Mouse (Mus musculus) forebrain, embryonic 13.5 days (tissue): Measurements from ENCODE around the gene Bdkrb2. TPM values are rescaled to one million over a fixed set of nuclear protein-coding genes. Genes with fewer than 3 reads are reported as not detected.

Experiments
- ATAC-seq: fragments of 200-750 bp; cut with Nextera tagmentation; 2 replicates; pipeline ENCODE4 v1.8.0; 2017
- H3K27ac ChIP-seq: fragments of 300-500 bp; sonication (generic); 2 replicates; pipeline ENCODE4 v1.5.1; 2015; ENCODE audit warnings: inconsistent platforms, mild to moderate bottlenecking, moderate library complexity
- H3K27me3 ChIP-seq: fragments of 300-500 bp; sonication (generic); 2 replicates; pipeline ENCODE4 v1.6.1; 2015; ENCODE audit warnings: mild to moderate bottlenecking, inconsistent platforms
- H3K36me3 ChIP-seq: fragments of 300-500 bp; sonication (generic); 2 replicates; pipeline ENCODE4 v1.6.1; 2015; ENCODE audit warnings: mild to moderate bottlenecking, inconsistent platforms; ENCODE audit not compliant: poor library complexity, severe bottlenecking
- H3K4me1 ChIP-seq: fragments of 300-500 bp; sonication (generic); 2 replicates; pipeline ENCODE4 v1.6.1; 2015; ENCODE audit warnings: inconsistent platforms
- H3K4me2 ChIP-seq: fragments of 300-500 bp; sonication (generic); 2 replicates; pipeline ENCODE4 v1.6.1; 2015; ENCODE audit warnings: inconsistent platforms, mild to moderate bottlenecking, moderate library complexity
- H3K4me3 ChIP-seq: fragments of 300-500 bp; sonication (generic); 2 replicates; pipeline ENCODE4 v1.5.1; 2015; ENCODE audit warnings: mild to moderate bottlenecking, inconsistent platforms
- H3K9ac ChIP-seq: fragments of 300-500 bp; sonication (generic); 2 replicates; pipeline ENCODE4 v1.6.1; 2015; ENCODE audit warnings: mild to moderate bottlenecking, inconsistent platforms
- H3K9me3 ChIP-seq: fragments of 300-500 bp; sonication (generic); replicated peaks from 2 replicates; pipeline ENCODE4 v1.6.1; 2016; ENCODE audit warnings: inconsistent platforms
- WGBS: fragments of 180-500 bp; shearing (Covaris S2); methylation state at CpG from one replicate; pipeline ENCODE4 v1.1.7; 2015; 5-methylcytosine and 5-hydroxymethylcytosine counted together
- polyA plus RNA-seq: library from polyadenylated mRNA; unstranded; fragments of >200 nt; fragmentation: Nextera tagmentation; extraction: Ambion mirVana; gene quantifications from 2 replicates; pipeline ENCODE4 v1.2.1, GENCODE M21; 2015

Bdkrb2 gene
- polyA plus RNA-seq, 1 experiment from 2014 or later = 0.21 TPM

DNA sequence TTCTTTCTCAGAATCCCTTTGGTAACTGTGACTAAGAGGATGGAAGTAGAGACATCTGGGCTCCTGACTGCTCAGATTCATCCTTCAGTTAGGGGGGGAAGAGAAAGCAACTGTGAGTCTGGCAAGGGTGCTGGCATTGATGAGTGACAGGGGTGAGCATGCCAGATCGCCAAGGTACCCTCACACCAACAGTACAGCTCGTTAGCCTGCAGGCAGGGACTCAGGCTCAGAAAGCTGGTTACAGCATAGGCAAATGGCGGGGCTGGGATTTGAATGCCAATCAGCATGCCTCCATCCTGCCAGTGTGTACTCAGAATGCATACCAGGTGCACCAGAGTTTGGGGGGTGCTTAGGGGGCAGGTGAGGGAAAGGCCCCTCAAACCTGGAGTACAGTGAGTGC lies 8.8 kb downstream of the Bdkrb2 start:
- Histone ChIP-seq H3K27ac (no peak overlapping the region), H3K9me3 (peaks cover 4% of the 10 kb centered on the region; the same call in 1 of the 2 replicates), H3K36me3 (no peaks in the 10 kb centered on the region), H3K27me3 (no peaks in the 10 kb centered on the region), H3K9ac (no peak overlapping the region), H3K4me2 (no peak overlapping the region), H3K4me3 (no peak overlapping the region), H3K4me1 (no peaks in the 10 kb centered on the region)
- 49% methylated on average over 3 of the region's 3 CpGs for WGBS
- ATAC-seq = no peak

DNA sequence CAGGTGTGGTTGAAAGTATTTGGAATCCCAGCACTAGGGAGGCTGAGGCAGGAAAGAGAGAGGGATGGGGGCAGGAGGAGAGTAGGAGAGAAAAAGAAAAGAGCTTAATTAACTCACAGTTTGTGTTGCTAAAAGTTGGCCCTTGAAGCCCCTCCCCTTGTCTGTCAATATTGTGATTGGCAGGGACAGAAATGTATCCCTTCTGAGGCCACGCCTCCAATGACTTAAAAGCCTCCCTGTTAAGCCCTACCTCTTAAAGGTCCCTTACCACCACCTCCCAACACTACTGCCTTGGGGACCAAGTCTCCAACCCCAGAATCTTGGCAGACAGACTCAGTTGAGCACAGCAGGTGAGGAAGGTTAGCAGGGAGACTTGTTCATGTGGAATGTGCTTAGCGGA lies 9.6 kb downstream of the Bdkrb2 start:
- H3K27ac ChIP-seq = no peak overlapping the region
- 81% methylated on average over 2 of the region's 2 CpGs for WGBS
- no peaks in the 10 kb centered on the region for H3K27me3 ChIP-seq
- H3K9me3 ChIP-seq = no peaks in the 10 kb centered on the region
- no peak overlapping the region for H3K4me3 ChIP-seq
- no peak overlapping the region for H3K9ac ChIP-seq
- ATAC-seq = no peak
- no peaks in the 10 kb centered on the region for H3K4me1 ChIP-seq
- no peak overlapping the region for H3K4me2 ChIP-seq
- no peaks in the 10 kb centered on the region for H3K36me3 ChIP-seq

DNA sequence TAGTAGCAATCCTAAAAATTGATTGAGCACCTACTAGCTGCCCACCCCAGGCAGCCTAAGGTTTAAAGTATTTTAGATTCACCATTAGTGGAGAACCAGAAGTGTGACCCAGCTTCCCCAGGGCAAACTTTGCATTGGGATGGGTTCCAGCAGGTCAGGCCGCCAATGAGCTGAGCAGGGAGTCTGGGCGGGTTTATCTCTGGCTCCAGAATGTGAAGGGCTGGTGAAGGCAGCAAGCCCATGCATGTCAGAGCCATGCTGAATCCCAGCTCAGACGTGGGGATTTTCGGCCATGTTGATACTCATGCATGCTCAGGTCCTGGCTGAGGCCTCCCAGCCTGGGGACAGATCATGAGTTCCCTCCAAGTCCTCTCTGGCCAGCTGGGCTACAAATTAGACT lies 11.3 kb downstream of the Bdkrb2 start:
- Histone ChIP-seq H3K27me3 (no peaks in the 10 kb centered on the region), H3K9ac (no peak overlapping the region), H3K36me3 (no peaks in the 10 kb centered on the region), H3K27ac (no peak overlapping the region), H3K9me3 (no peaks in the 10 kb centered on the region), H3K4me1 (no peaks in the 10 kb centered on the region), H3K4me2 (no peak overlapping the region), H3K4me3 (no peak overlapping the region)
- WGBS = 88% methylated on average over 4 of the region's 4 CpGs
- ATAC-seq = no peak

GRCm38 (mm10) chr12:105580490-105580889 lies 17.5 kb downstream of the Bdkrb2 start:
- H3K4me1 ChIP-seq = no peaks in the 10 kb centered on the region
- H3K9me3 ChIP-seq = no peaks in the 10 kb centered on the region
- ATAC-seq = no peak
- no peaks in the 10 kb centered on the region for H3K36me3 ChIP-seq
- H3K4me3 ChIP-seq = no peak overlapping the region
- no peak overlapping the region for H3K9ac ChIP-seq
- no peak overlapping the region for H3K4me2 ChIP-seq
- no peak overlapping the region for H3K27ac ChIP-seq
- WGBS = 83% methylated on average over 17 of the region's 17 CpGs
- no peaks in the 10 kb centered on the region for H3K27me3 ChIP-seq

GRCm38 (mm10) chr12:105582486-105582885 lies 19.5 kb downstream of the Bdkrb2 start:
- H3K36me3 ChIP-seq = no peaks in the 10 kb centered on the region
- 57% methylated on average over 9 of the region's 9 CpGs for WGBS
- no peak for ATAC-seq

GRCm38 (mm10) chr12:105583484-105583883 lies 20.5 kb downstream of the Bdkrb2 start:
- Histone ChIP-seq H3K27ac (no peak overlapping the region), H3K36me3 (no peaks in the 10 kb centered on the region), H3K4me2 (no peak overlapping the region), H3K9me3 (no peaks in the 10 kb centered on the region), H3K9ac (no peak overlapping the region), H3K27me3 (peaks cover 3% of the 10 kb centered on the region; the same call in 1 of the 2 replicates), H3K4me1 (no peaks in the 10 kb centered on the region), H3K4me3 (no peak overlapping the region)
- ATAC-seq = no peak; the same call in 1 of the 2 replicates
- 6% methylated on average over 2 of the region's 2 CpGs for WGBS

More at GRCm38 (mm10) chr12:105582486-105582885, 19.5 kb downstream of the Bdkrb2 start:
- Histone ChIP-seq H3K27ac (no peak overlapping the region), H3K9ac (no peak overlapping the region), H3K4me3 (no peak overlapping the region), H3K9me3 (no peaks in the 10 kb centered on the region), H3K4me1 (no peaks in the 10 kb centered on the region), H3K4me2 (no peak overlapping the region), H3K27me3 (peaks cover 3% of the 10 kb centered on the region; the same call in 1 of the 2 replicates)

GRCm38 (mm10) chr12:105584851-105585250 lies 21.8 kb downstream of the Bdkrb2 start:
- 17% methylated on average over 12 of the region's 12 CpGs for WGBS
- peak; percentile 57; the same call in 1 of the 2 replicates for ATAC-seq
- no peaks in the 10 kb centered on the region for H3K9me3 ChIP-seq

GRCm38 (mm10) chr12:105587526-105587925 lies 24.5 kb downstream of the Bdkrb2 start:
- 87% methylated on average over 8 of the region's 8 CpGs for WGBS
- Histone ChIP-seq H3K27ac (no peak overlapping the region), H3K9ac (no peak overlapping the region), H3K4me2 (no peak overlapping the region), H3K36me3 (no peaks in the 10 kb centered on the region), H3K27me3 (peaks cover 3% of the 10 kb centered on the region; the same call in 1 of the 2 replicates), H3K4me3 (no peak overlapping the region), H3K4me1 (no peaks in the 10 kb centered on the region), H3K9me3 (no peaks in the 10 kb centered on the region)
- no peak for ATAC-seq

More at GRCm38 (mm10) chr12:105584851-105585250, 21.8 kb downstream of the Bdkrb2 start:
- Histone ChIP-seq H3K9ac (no peak overlapping the region), H3K4me2 (no peak overlapping the region), H3K4me3 (no peak overlapping the region), H3K4me1 (no peaks in the 10 kb centered on the region), H3K36me3 (no peaks in the 10 kb centered on the region), H3K27ac (no peak overlapping the region), H3K27me3 (peaks cover 3% of the 10 kb centered on the region; the same call in 1 of the 2 replicates)

GRCm38 (mm10) chr12:105590786-105591185 lies 27.8 kb downstream of the Bdkrb2 start:
- Histone ChIP-seq H3K36me3 (no peaks in the 10 kb centered on the region), H3K27ac (no peak overlapping the region), H3K9me3 (no peaks in the 10 kb centered on the region), H3K9ac (no peak overlapping the region), H3K4me3 (no peak overlapping the region), H3K4me1 (no peaks in the 10 kb centered on the region), H3K27me3 (peaks cover 3% of the 10 kb centered on the region; the same call in 1 of the 2 replicates), H3K4me2 (no peak overlapping the region)
- ATAC-seq = no peak
- WGBS = 87% methylated on average over 7 of the region's 7 CpGs

DNA sequence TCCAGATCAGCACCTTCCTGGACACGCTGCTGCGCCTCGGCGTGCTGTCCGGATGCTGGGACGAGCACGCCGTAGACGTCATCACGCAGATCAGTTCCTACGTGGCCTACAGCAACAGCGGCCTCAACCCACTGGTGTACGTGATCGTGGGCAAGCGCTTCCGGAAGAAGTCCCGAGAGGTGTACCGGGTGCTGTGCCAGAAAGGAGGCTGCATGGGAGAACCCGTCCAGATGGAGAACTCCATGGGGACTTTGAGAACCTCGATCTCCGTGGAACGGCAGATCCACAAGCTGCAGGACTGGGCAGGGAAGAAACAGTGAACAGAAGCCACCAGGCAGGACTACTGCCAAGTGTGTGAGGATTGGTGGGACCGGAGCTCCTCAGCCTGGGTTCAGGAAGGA lies 29.3 kb downstream of the Bdkrb2 start:
- no peak for ATAC-seq
- H3K4me1 ChIP-seq = no peaks in the 10 kb centered on the region
- WGBS = 97% methylated on average over 23 of the region's 23 CpGs
- no peak overlapping the region for H3K4me2 ChIP-seq
- no peak overlapping the region for H3K4me3 ChIP-seq
- no peak overlapping the region for H3K27ac ChIP-seq
- no peaks in the 10 kb centered on the region for H3K36me3 ChIP-seq
- no peak overlapping the region for H3K9ac ChIP-seq
- H3K27me3 ChIP-seq = peaks cover under 1% of the 10 kb centered on the region; the same call in 1 of the 2 replicates
- H3K9me3 ChIP-seq = no peaks in the 10 kb centered on the region

GRCm38 (mm10) chr12:105593471-105593870 lies 30.4 kb downstream of the Bdkrb2 start:
- Histone ChIP-seq H3K9ac (no peak overlapping the region), H3K4me1 (no peaks in the 10 kb centered on the region), H3K36me3 (no peaks in the 10 kb centered on the region), H3K27me3 (no peaks in the 10 kb centered on the region), H3K27ac (no peak overlapping the region), H3K9me3 (no peaks in the 10 kb centered on the region), H3K4me2 (no peak overlapping the region), H3K4me3 (no peak overlapping the region)
- 52% methylated on average over 4 of the region's 4 CpGs for WGBS
- ATAC-seq = no peak

DNA sequence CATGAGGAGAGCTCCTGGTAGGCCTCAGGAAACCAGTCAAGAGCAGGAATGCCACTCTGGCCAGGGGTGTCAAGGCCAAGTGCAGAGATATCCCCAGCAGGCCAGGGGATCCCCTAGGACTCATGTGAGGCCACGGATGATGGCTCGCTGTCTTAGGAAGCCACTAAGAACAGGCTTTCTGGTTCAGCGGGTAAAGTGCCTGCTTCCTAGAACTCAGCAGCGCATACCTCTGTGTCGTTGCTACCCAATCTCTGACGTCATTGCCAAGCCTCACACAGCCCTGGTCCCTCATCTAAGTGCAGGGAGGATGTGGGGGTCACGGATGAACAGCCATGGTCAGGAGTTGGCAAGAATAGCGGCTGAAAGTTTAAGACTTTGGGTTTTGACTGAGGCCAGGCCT lies 34.1 kb downstream of the Bdkrb2 start:
- Histone ChIP-seq H3K4me3 (no peak overlapping the region), H3K36me3 (no peaks in the 10 kb centered on the region), H3K9me3 (no peaks in the 10 kb centered on the region), H3K9ac (no peak overlapping the region), H3K4me1 (peaks cover 7% of the 10 kb centered on the region), H3K27me3 (no peaks in the 10 kb centered on the region), H3K27ac (no peak overlapping the region), H3K4me2 (no peak overlapping the region)
- 88% methylated on average over 8 of the region's 8 CpGs for WGBS
- no peak for ATAC-seq

- ATAC-seq = no peak
- Histone ChIP-seq H3K9me3 (no peaks in the 10 kb centered on the region), H3K27me3 (no peaks in the 10 kb centered on the region), H3K4me3 (no peak overlapping the region), H3K9ac (no peak overlapping the region), H3K4me2 (no peak overlapping the region), H3K27ac (no peak overlapping the region), H3K36me3 (no peaks in the 10 kb centered on the region), H3K4me1 (peaks cover 7% of the 10 kb centered on the region)
- WGBS = 85% methylated on average over 10 of the region's 10 CpGs
These were observed 35.5 kb downstream of the Bdkrb2 start for GRCm38 (mm10) chr12:105598503-105598902.
